Mouse (Mus musculus) heart, embryonic 16.5 days (tissue): Measurements from ENCODE around the gene Mfsd5. TPM values are rescaled to one million over a fixed set of nuclear protein-coding genes. Genes with fewer than 3 reads are reported as not detected.

Experiments used
- ATAC-seq: fragments of 200-750 bp; cut with Nextera tagmentation; replicated peaks from 2 replicates; pipeline ENCODE4 v1.8.0; 2017; ENCODE audit warnings: moderate number of reproducible peaks; ENCODE audit not compliant: insufficient read depth, low FRiP score; ENCODE audit errors: extremely low read depth
- H3K27ac ChIP-seq: fragments of 300-500 bp; sonication (generic); 2 replicates; pipeline ENCODE4 v1.5.1; 2014; ENCODE audit warnings: mild to moderate bottlenecking, low read length, control low read depth, moderate library complexity
- H3K27me3 ChIP-seq: fragments of 300-500 bp; sonication (generic); 2 replicates; pipeline ENCODE4 v1.6.1; 2014; ENCODE audit warnings: low read length, mixed read lengths; ENCODE audit not compliant: control insufficient read depth, insufficient read depth
- H3K36me3 ChIP-seq: fragments of 300-500 bp; sonication (generic); 2 replicates; pipeline ENCODE4 v1.6.1; 2014; ENCODE audit not compliant: control insufficient read depth, insufficient read depth
- H3K4me1 ChIP-seq: fragments of 300-500 bp; sonication (generic); 2 replicates; pipeline ENCODE4 v1.6.1; 2014; ENCODE audit warnings: low read length, mixed read lengths; ENCODE audit not compliant: control insufficient read depth, insufficient read depth
- H3K4me2 ChIP-seq: fragments of 300-500 bp; sonication (generic); 2 replicates; pipeline ENCODE4 v1.6.1; 2014; ENCODE audit warnings: low read depth, mild to moderate bottlenecking, control low read depth, low read length
- H3K4me3 ChIP-seq: fragments of 300-500 bp; sonication (generic); 2 replicates; pipeline ENCODE4 v1.5.1; 2014; ENCODE audit warnings: mild to moderate bottlenecking, control low read depth, low read length
- H3K9ac ChIP-seq: fragments of 300-500 bp; sonication (generic); 2 replicates; pipeline ENCODE4 v1.6.1; 2014; ENCODE audit warnings: low read length, control low read depth
- H3K9me3 ChIP-seq: fragments of 300-500 bp; sonication (generic); replicated peaks from 2 replicates; pipeline ENCODE4 v1.6.1; 2016; ENCODE audit warnings: low read length; ENCODE audit not compliant: control insufficient read depth
- WGBS: fragments of 180-500 bp; shearing (Covaris S2); extraction: QIAGEN DNeasy Blood & Tissue Kit; methylation state at CpG from one replicate; pipeline ENCODE4 v1.1.7; 2014; 5-methylcytosine and 5-hydroxymethylcytosine counted together
- polyA plus RNA-seq: library from polyadenylated mRNA; unstranded; fragments of >200 nt; fragmentation: Nextera tagmentation; extraction: Ambion mirVana; gene quantifications from 2 replicates; pipeline ENCODE4 v1.2.1, GENCODE M21; 2015

The Mfsd5 gene
- polyA plus RNA-seq, 1 experiment from 2014 or later, result 43.8 TPM

- peak; percentile 63 for ATAC-seq
- Histone ChIP-seq H3K9me3 (no peaks in the 10 kb centered on the region), H3K4me2 (peak overlapping the region; percentile 93), H3K36me3 (no peaks in the 10 kb centered on the region), H3K4me1 (peaks cover 32% of the 10 kb centered on the region), H3K27ac (peak overlapping the region; percentile 94), H3K4me3 (peak overlapping the region; percentile 60), H3K27me3 (peaks cover 25% of the 10 kb centered on the region), H3K9ac (peak overlapping the region; percentile 74)
- WGBS, result under 1% methylated on average over 61 of the region's 65 CpGs
These were observed 31.8 kb upstream of the Mfsd5 start for GRCm38 (mm10) chr15:102247252-102248130.

GRCm38 (mm10) chr15:102248131-102248811 lies 31.0 kb upstream of the Mfsd5 start:
- Histone ChIP-seq H3K36me3 (no peaks in the 10 kb centered on the region), H3K27ac (peak overlapping the region; percentile 94), H3K9me3 (no peaks in the 10 kb centered on the region), H3K4me3 (peak overlapping the region; percentile 60), H3K4me1 (peaks cover 30% of the 10 kb centered on the region), H3K4me2 (peak overlapping the region; percentile 93), H3K27me3 (peaks cover 26% of the 10 kb centered on the region), H3K9ac (peak overlapping the region; percentile 74)
- WGBS, result 14% methylated on average over 8 of the region's 8 CpGs
- no peak for ATAC-seq

- Histone ChIP-seq H3K9me3 (no peaks in the 10 kb centered on the region), H3K27me3 (peaks cover 25% of the 10 kb centered on the region), H3K36me3 (no peaks in the 10 kb centered on the region), H3K4me3 (no peak overlapping the region), H3K27ac (peak overlapping the region; percentile 94), H3K4me2 (peak overlapping the region; percentile 93), H3K9ac (no peak overlapping the region), H3K4me1 (peaks cover 25% of the 10 kb centered on the region)
- ATAC-seq, result no peak
- 3% methylated on average over 3 of the region's 3 CpGs for WGBS
These were observed 30.5 kb upstream of the Mfsd5 start for GRCm38 (mm10) chr15:102248812-102249191.

- Histone ChIP-seq H3K9me3 (no peaks in the 10 kb centered on the region), H3K9ac (peak overlapping the region; percentile 62), H3K4me1 (peaks cover 24% of the 10 kb centered on the region), H3K36me3 (no peaks in the 10 kb centered on the region), H3K4me2 (peak overlapping the region; percentile 93), H3K27ac (peak overlapping the region; percentile 40), H3K27me3 (peaks cover 30% of the 10 kb centered on the region), H3K4me3 (peak overlapping the region; percentile 23; the same call in 1 of the 2 replicates)
- WGBS, result 8% methylated on average over 13 of the region's 13 CpGs
- ATAC-seq, result no peak
These were observed 30.0 kb upstream of the Mfsd5 start for GRCm38 (mm10) chr15:102249251-102249691.

GRCm38 (mm10) chr15:102249967-102250366 lies 29.3 kb upstream of the Mfsd5 start:
- Histone ChIP-seq H3K4me1 (peaks cover 19% of the 10 kb centered on the region), H3K27ac (peak overlapping the region; percentile 40), H3K27me3 (peaks cover 31% of the 10 kb centered on the region), H3K36me3 (no peaks in the 10 kb centered on the region), H3K9ac (peak overlapping the region; percentile 1; the same call in 1 of the 2 replicates), H3K4me2 (peak overlapping the region; percentile 93; the same call in 1 of the 2 replicates), H3K9me3 (no peaks in the 10 kb centered on the region), H3K4me3 (no peak overlapping the region)
- WGBS, result 54% methylated on average over 9 of the region's 9 CpGs
- ATAC-seq, result no peak

- no peak overlapping the region for H3K9ac ChIP-seq
- 69% methylated on average over 5 of the region's 5 CpGs for WGBS
- H3K9me3 ChIP-seq, result no peaks in the 10 kb centered on the region
- H3K4me1 ChIP-seq, result peaks cover 18% of the 10 kb centered on the region
- no peak for ATAC-seq
- H3K4me2 ChIP-seq, result no peak overlapping the region
- H3K27ac ChIP-seq, result no peak overlapping the region
- no peaks in the 10 kb centered on the region for H3K36me3 ChIP-seq
- H3K4me3 ChIP-seq, result no peak overlapping the region
- H3K27me3 ChIP-seq, result peaks cover 37% of the 10 kb centered on the region
These were observed 28.7 kb upstream of the Mfsd5 start for GRCm38 (mm10) chr15:102250521-102250920.

- Histone ChIP-seq H3K4me2 (peak overlapping the region; percentile 29), H3K9ac (no peak overlapping the region), H3K9me3 (no peaks in the 10 kb centered on the region), H3K27me3 (peaks cover 54% of the 10 kb centered on the region), H3K27ac (no peak overlapping the region), H3K4me3 (0 out of 2 replicates have a peak overlapping the region, but pooled peaks have one; percentile 1), H3K36me3 (no peaks in the 10 kb centered on the region), H3K4me1 (peaks cover 8% of the 10 kb centered on the region)
- WGBS, result 41% methylated on average over 14 of the region's 14 CpGs
- no peak; the same call in 1 of the 2 replicates for ATAC-seq
These were observed 23.6 kb upstream of the Mfsd5 start for GRCm38 (mm10) chr15:102255547-102256255.

- H3K4me3 ChIP-seq, result peak overlapping the region; percentile 66
- H3K36me3 ChIP-seq, result no peaks in the 10 kb centered on the region
- H3K9me3 ChIP-seq, result no peaks in the 10 kb centered on the region
- H3K27ac ChIP-seq, result peak overlapping the region; percentile 55
- peak overlapping the region; percentile 74 for H3K9ac ChIP-seq
- ATAC-seq, result no peak
- H3K4me1 ChIP-seq, result peaks cover 8% of the 10 kb centered on the region
- WGBS, result 10% methylated on average over 22 of the region's 22 CpGs
- H3K4me2 ChIP-seq, result peak overlapping the region; percentile 76
- peaks cover 52% of the 10 kb centered on the region for H3K27me3 ChIP-seq
These were observed 22.6 kb upstream of the Mfsd5 start for GRCm38 (mm10) chr15:102256431-102257201.
